Mouse (Mus musculus) frontal cortex, postnatal 14 days (tissue): ENCODE measurements around the gene Fam160a1.

ENCODE experiments used
- DNase-seq, 2 experiments: peaks; one replicate each; pipeline ENCODE4 v3.0.0; 2022; ENCODE audit warnings: low spot score in 2 of 2

The Fam160a1 gene

GRCm38 (mm10) chr3:85679312-85679933 is 137.7 kb downstream of the Fam160a1 start:
- DNase-seq, result no peak

- DNase-seq, result no peak
These were observed 139.1 kb downstream of the Fam160a1 start for GRCm38 (mm10) chr3:85677952-85678351.

DNA sequence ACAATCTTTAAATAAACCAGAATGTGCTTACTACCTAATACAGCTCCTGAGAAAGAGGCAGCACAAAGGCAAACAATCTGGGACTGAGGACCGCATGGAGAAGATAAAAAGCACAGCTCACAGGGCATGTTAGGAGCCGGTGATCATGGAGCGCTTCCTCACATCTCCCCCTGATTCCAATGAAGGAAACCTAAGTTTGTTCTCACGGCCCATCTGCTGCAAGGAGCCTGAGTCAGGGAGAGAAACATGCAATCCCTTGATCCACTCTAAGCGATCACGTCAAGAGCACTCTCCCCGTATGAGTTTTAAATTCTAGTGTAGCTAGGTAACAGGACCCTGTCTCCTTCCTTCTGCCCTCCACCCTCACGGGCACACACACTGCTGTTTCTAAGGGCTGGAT is 140.0 kb downstream of the Fam160a1 start:
- DNase-seq, result no peak

GRCm38 (mm10) chr3:85669844-85670243 is 147.2 kb downstream of the Fam160a1 start:
- no peak for DNase-seq

DNA sequence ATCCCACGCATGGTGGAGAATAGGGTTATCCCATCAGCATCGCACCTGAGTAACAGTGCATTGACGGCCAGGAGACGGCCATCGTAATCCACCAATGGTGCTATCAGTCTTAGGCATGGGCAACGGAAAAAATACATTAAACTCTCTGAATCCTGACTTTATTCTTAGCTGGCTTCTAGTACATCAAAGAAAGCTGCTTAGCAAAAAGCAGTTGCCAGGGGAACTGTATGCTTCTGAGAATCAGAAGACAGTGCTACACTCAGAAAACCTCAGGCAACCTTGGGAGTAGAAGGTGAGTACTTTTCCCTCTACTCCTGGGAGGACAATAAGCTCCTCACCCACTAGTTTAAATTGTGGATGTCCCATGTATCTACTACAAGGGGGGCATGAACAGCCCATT is 149.4 kb downstream of the Fam160a1 start:
- DNase-seq, result no peak

DNA sequence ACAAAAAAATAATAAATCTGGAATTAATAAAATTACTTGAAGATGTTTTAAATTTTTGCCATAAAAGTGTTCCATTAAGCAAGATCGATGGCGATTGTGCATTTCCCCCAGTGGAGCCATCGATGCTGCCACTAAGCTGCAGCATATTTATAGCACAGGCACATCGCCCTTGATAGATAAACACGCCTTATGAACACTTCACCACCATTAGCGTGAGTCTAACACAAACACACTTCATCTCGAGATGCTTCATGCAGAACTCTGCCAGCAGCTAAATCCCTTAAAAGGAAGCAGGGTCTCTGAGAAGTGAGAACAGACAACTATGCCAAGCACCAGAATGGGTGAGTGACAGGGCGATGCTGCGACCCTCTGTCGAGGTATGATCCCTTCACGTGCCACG is 150.4 kb downstream of the Fam160a1 start:
- no peak for DNase-seq

- no peak for DNase-seq
These were observed 150.9 kb downstream of the Fam160a1 start for GRCm38 (mm10) chr3:85666166-85666565.

GRCm38 (mm10) chr3:85664591-85665171 is 152.4 kb downstream of the Fam160a1 start:
- DNase-seq, result peak in 1 of 2 experiments; percentile 62

DNA sequence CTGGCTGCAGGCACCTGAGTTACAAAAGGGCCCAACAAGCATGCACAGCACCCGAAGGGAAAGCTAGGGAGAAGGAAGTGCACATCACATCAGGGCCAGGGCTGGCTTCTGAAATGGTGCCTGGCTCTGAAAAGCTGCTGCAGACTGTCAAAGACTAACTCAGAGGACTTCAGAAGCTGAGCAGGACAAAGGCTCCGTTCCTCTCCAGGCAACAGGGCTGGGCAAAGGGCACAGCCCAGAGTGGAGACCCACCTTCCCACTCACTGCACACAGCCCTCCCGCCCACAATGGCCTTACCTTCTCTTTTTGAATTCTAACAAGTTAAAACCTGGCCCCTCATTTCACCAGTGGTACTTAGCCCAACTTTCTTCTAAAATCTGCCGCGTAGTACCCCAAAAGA is 153.3 kb downstream of the Fam160a1 start:
- no peak for DNase-seq

- DNase-seq, result peak in 1 of 2 experiments; percentile 49
These were observed 154.9 kb downstream of the Fam160a1 start for GRCm38 (mm10) chr3:85661926-85662813.

GRCm38 (mm10) chr3:85659681-85660080 is 157.4 kb downstream of the Fam160a1 start:
- no peak for DNase-seq

GRCm38 (mm10) chr3:85655538-85655937 is 161.6 kb downstream of the Fam160a1 start:
- DNase-seq, result no peak

- DNase-seq, result no peak
These were observed 164.1 kb downstream of the Fam160a1 start for GRCm38 (mm10) chr3:85652727-85653665.

DNA sequence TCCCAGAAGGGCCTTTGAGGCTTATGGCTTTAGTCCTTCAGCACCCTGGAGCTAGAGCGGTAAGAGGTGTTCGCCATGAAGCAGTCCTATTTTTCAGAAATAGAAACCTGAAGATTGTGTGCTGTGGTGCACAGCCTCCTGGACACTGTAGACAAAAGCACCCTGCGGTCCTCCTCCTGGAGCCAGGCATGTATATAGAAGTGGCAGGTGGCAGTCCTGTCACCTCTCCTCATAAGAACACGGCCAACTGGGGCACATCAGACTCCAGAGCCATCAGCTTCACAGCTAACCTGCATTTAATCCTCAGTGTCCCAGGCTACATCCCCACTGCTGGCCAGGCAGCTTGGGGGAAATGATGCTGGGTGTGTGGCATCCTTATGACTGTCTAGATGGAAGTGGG is 167.9 kb downstream of the Fam160a1 start:
- DNase-seq, result no peak

- DNase-seq, result no peak
These were observed 171.5 kb downstream of the Fam160a1 start for GRCm38 (mm10) chr3:85645517-85646004.

DNA sequence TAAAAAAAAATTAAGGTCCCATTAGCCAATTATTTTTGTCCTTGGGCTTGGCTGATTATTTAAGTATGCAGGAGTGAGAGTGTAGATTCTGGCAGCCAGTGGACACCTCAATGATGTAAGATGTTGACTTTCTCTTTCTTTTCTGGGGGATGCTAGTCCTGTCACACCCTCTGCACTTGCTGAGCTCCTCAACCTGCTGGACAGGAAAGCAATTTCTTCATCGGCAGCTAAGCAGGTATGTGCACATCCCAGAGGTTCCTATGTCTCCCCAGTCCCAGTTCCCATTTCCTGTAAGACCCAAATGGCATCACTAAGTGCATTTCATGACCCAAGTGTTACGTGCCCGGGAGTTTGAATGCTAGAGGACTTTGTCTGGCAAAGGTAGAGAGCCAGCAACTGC is 172.3 kb downstream of the Fam160a1 start:
- no peak for DNase-seq

- no peak for DNase-seq
These were observed 175.3 kb downstream of the Fam160a1 start for GRCm38 (mm10) chr3:85641751-85642150.

- no peak for DNase-seq
These were observed 180.2 kb downstream of the Fam160a1 start for GRCm38 (mm10) chr3:85636716-85637447.

DNA sequence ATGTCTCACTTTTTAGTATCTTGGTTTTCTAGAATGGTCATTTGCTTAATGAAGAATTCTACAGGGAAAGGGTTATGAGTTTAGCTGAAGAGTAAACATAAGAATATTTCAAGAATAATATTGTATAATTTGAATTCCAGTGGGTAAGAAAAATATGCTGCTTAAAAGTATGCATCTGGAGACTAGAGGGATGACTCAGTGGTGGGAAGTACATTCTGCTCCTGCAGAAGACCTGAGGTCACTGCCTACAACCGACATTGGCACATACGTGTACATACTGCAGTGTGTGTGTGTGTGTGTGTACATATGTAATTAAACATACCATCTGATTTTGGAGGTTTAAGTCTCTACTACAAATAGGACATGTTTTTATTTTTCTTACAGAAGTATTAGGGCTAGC is 181.5 kb downstream of the Fam160a1 start:
- no peak for DNase-seq

- no peak for DNase-seq
These were observed 182.0 kb downstream of the Fam160a1 start for GRCm38 (mm10) chr3:85635126-85635419.
